Mouse (Mus musculus) neural tube, embryonic 14.5 days (tissue): ENCODE measurements around the gene Isl2. TPM values are rescaled to one million over a fixed set of nuclear protein-coding genes. Genes with fewer than 3 reads are reported as not detected.

Source experiments
- ATAC-seq: fragments of 200-750 bp; cut with Nextera tagmentation; 2 replicates; pipeline ENCODE4 v1.8.0; 2017; ENCODE audit warnings: low read depth, mild to moderate bottlenecking, moderate TSS enrichment, moderate library complexity
- H3K27ac ChIP-seq: fragments of 300-500 bp; sonication (generic); 2 replicates; pipeline ENCODE4 v1.5.1; 2014; ENCODE audit warnings: low read depth, mild to moderate bottlenecking, control low read depth, low read length, moderate library complexity, mixed read lengths
- H3K27me3 ChIP-seq: fragments of 300-500 bp; sonication (generic); 2 replicates; pipeline ENCODE4 v1.6.1; 2014; ENCODE audit warnings: low read length; ENCODE audit not compliant: control insufficient read depth, insufficient read depth
- H3K36me3 ChIP-seq: fragments of 300-500 bp; sonication (generic); 2 replicates; pipeline ENCODE4 v1.6.1; 2014; ENCODE audit warnings: low read length, mixed read lengths; ENCODE audit not compliant: control insufficient read depth, insufficient read depth
- H3K4me1 ChIP-seq: fragments of 300-500 bp; sonication (generic); 2 replicates; pipeline ENCODE4 v1.6.1; 2014; ENCODE audit warnings: low read length; ENCODE audit not compliant: control insufficient read depth, insufficient read depth
- H3K4me2 ChIP-seq: fragments of 300-500 bp; sonication (generic); 2 replicates; pipeline ENCODE4 v1.6.1; 2014; ENCODE audit warnings: mild to moderate bottlenecking, low read depth, low read length, control low read depth
- H3K4me3 ChIP-seq: fragments of 300-500 bp; sonication (generic); 2 replicates; pipeline ENCODE4 v1.5.1; 2014; ENCODE audit warnings: low read depth, low read length, control low read depth, mixed read lengths
- H3K9ac ChIP-seq: fragments of 300-500 bp; sonication (generic); replicated peaks from 2 replicates; pipeline ENCODE4 v1.6.1; 2014; ENCODE audit warnings: low read depth, mild to moderate bottlenecking, control low read depth, low read length, mixed read lengths
- H3K9me3 ChIP-seq: fragments of 300-500 bp; sonication (generic); 2 replicates; pipeline ENCODE4 v1.6.1; 2016; ENCODE audit warnings: low read length; ENCODE audit not compliant: control insufficient read depth
- WGBS: fragments of 180-500 bp; shearing (Covaris S2); extraction: QIAGEN DNeasy Blood & Tissue Kit; methylation state at CpG from one replicate; pipeline ENCODE4 v1.1.7; 2014; 5-methylcytosine and 5-hydroxymethylcytosine counted together
- polyA plus RNA-seq: library from polyadenylated mRNA; unstranded; fragments of >200 nt; fragmentation: Nextera tagmentation; extraction: Ambion mirVana; gene quantifications from 2 replicates; pipeline ENCODE4 v1.2.1, GENCODE M21; 2014

Gene Isl2
- 4.2 and 31.9 TPM in 2 replicates for polyA plus RNA-seq

DNA sequence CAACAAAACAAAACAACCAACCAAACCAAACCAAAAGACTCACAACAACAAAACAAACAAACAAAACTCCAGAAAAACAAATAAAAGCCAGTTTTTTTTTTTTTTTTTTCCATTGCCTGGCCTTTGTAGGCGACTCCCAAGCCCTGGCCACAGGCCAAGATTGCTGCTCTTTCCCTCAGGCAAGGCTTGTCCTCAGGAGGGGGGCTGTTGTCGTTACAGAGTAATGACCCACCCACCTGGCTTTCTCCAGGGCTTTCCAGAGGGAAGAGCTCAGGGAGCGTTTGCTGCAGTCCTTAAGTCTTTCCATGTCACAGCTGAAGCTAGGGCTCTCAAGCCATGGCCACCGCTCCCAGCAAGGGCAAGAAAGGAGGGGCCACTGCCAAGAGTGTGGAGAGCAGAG lies at the start of gene Isl2:
Gene Isl2, plus strand, starts transcription at position 296 of the 400 bp plus-strand sequence.
- no peak within 1 kb of the TSS for H3K27ac ChIP-seq
- no peaks in the 10 kb centered on the region for H3K9me3 ChIP-seq
- no peak for ATAC-seq
- 0 out of 2 replicates have a peak within 1 kb of the TSS, but pooled peaks have one; percentile 4 for H3K9ac ChIP-seq
- peaks cover 35% of the 10 kb centered on the region for H3K27me3 ChIP-seq
- no peaks in the 10 kb centered on the region for H3K36me3 ChIP-seq
- H3K4me1 ChIP-seq = peaks cover 6% of the 10 kb centered on the region; the same call in 1 of the 2 replicates
- WGBS = 0% methylated on average over 4 of the region's 4 CpGs
- no peak within 1 kb of the TSS for H3K4me2 ChIP-seq
- H3K4me3 ChIP-seq = no peak within 1 kb of the TSS

GRCm38 (mm10) chr9:55507922-55508321 lies 30.6 kb upstream of the Isl2 start:
- WGBS = 86% methylated on average over 3 of the region's 3 CpGs
- no peak for ATAC-seq
- Histone ChIP-seq H3K4me3 (no peak overlapping the region), H3K27ac (no peak overlapping the region), H3K4me2 (no peak overlapping the region), H3K9me3 (no peaks in the 10 kb centered on the region), H3K4me1 (no peaks in the 10 kb centered on the region), H3K9ac (no peak overlapping the region), H3K36me3 (no peaks in the 10 kb centered on the region), H3K27me3 (no peaks in the 10 kb centered on the region)

DNA sequence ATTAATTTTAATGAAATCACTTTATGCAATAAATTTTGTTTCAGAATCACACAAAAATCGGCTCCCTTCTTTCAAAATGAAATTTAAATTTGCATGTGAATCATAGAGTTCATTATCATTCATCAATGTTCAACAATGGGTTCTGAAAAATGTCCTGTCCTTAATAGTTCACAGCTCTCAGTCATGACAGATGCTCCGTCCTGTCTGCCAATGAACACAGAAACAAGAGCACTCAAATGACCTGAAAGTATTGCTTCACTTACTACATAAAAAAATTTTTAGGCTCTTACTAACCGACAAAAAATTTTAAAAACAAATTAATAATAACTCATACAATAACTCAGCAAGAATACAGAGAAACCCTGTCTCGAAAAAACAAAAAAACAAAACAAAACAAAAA lies 29.8 kb upstream of the Isl2 start:
- H3K36me3 ChIP-seq = no peaks in the 10 kb centered on the region
- H3K27ac ChIP-seq = no peak overlapping the region
- 51% methylated on average over 4 of the region's 4 CpGs for WGBS

GRCm38 (mm10) chr9:55509731-55510130 lies 28.7 kb upstream of the Isl2 start:
- 74% methylated on average over 1 of the region's 1 CpGs for WGBS
- peaks cover 6% of the 10 kb centered on the region for H3K27me3 ChIP-seq
- H3K4me1 ChIP-seq = no peaks in the 10 kb centered on the region
- no peak overlapping the region for H3K4me3 ChIP-seq
- H3K4me2 ChIP-seq = no peak overlapping the region
- ATAC-seq = no peak
- no peaks in the 10 kb centered on the region for H3K9me3 ChIP-seq
- H3K36me3 ChIP-seq = no peaks in the 10 kb centered on the region
- no peak overlapping the region for H3K27ac ChIP-seq
- no peak overlapping the region for H3K9ac ChIP-seq

More for the DNA sequence above, 29.8 kb upstream of the Isl2 start:
- Histone ChIP-seq H3K4me3 (no peak overlapping the region), H3K27me3 (peaks cover 2% of the 10 kb centered on the region), H3K4me2 (no peak overlapping the region), H3K4me1 (no peaks in the 10 kb centered on the region), H3K9ac (no peak overlapping the region), H3K9me3 (no peaks in the 10 kb centered on the region)
- no peak for ATAC-seq

DNA sequence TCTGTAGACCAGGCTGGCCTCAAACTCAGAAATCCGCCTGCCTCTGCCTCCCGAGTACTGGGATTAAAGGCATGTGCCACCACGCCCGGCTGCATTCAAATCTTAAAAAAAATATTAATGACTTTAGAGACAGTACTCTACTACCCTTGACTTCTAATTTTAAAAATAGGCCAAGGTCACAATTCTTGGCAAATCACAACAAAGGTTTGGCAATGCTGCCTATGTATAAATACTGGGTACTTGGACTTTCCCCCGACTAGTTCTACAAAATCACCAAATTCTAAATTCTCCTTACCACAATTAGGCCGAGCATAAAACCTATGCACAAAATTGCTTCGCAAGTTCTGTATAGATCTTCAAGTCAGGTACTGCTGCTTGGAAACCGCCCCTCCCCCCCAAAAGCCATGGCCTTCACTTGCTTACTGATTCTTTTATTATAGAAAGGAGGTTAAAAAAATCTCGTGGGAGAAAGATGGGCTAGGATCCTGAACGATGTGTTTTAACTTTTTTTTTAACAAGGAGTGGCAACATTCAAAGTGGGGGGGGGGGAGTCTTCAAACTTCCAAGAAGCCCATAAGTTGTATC lies 27.7 kb upstream of the Isl2 start:
- H3K27ac ChIP-seq = no peak overlapping the region
- H3K4me3 ChIP-seq = no peak overlapping the region; the same call in 1 of the 2 replicates
- no peaks in the 10 kb centered on the region for H3K9me3 ChIP-seq
- WGBS = 77% methylated on average over 10 of the region's 10 CpGs
- no peak for ATAC-seq
- H3K27me3 ChIP-seq = peaks cover 6% of the 10 kb centered on the region
- no peaks in the 10 kb centered on the region for H3K36me3 ChIP-seq
- no peaks in the 10 kb centered on the region for H3K4me1 ChIP-seq
- H3K9ac ChIP-seq = no peak overlapping the region
- H3K4me2 ChIP-seq = peak overlapping the region; percentile 79; the same call in 1 of the 2 replicates

DNA sequence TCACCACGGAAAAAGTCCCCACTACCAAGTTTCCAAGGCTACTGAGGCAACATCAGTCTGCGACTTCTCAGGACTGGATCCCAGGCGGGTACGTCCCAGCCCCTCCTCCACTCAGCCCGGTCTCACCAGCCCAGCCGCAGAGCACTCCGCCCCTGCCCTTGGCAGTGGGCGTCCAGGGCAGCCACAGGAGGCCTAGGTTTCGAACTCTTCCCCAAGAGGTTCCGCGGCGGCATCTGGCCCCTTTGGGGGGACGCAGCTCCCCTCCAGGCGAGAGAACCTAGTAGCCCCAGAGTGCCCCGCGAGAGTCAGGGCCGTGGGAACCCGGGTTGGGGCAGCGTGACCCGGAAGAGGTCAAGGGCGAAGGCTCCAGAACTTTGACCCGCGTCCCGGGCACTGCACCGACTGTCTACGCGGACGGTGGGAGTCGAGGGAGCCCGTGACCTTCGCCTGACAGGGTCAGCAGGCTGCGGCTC lies 26.9 kb upstream of the Isl2 start:
- peak overlapping the region; percentile 78 for H3K4me3 ChIP-seq
- peak overlapping the region; percentile 63 for H3K27ac ChIP-seq
- peak overlapping the region; percentile 79 for H3K4me2 ChIP-seq
- peak overlapping the region; percentile 65 for H3K9ac ChIP-seq
- no peaks in the 10 kb centered on the region for H3K36me3 ChIP-seq
- H3K9me3 ChIP-seq = no peaks in the 10 kb centered on the region
- H3K27me3 ChIP-seq = peaks cover 6% of the 10 kb centered on the region
- ATAC-seq = peak; percentile 80
- 0% methylated on average over 28 of the region's 32 CpGs for WGBS
- H3K4me1 ChIP-seq = no peaks in the 10 kb centered on the region

GRCm38 (mm10) chr9:55512027-55512543 lies 26.4 kb upstream of the Isl2 start, which contains the start of gene Etfa:
TSS of gene Etfa (minus strand) at chr9:55512243.
- Histone ChIP-seq H3K4me1 (no peaks in the 10 kb centered on the region), H3K27me3 (peaks cover 6% of the 10 kb centered on the region)

DNA sequence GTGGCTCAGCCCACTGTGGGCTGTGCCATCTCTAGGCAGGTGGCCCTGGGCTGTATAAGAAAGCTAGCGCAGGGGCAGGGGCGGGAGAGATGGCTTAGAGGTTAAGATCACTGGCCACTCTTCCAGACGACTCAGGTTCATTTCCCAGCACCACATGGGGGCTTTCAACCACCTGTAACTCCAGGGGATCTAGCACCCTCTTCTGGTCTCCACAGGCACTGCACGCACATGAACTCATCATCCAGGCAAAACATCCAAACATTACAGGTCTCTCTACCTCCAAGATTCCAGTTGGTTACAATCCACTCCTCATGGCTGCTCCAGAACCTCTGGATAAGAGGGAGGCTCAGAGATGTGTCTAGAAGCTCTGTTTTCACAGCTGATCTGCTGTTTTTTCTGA lies 12.8 kb upstream of the Isl2 start:
- Histone ChIP-seq H3K4me1 (no peaks in the 10 kb centered on the region), H3K4me3 (no peak overlapping the region), H3K27ac (no peak overlapping the region), H3K27me3 (no peaks in the 10 kb centered on the region), H3K4me2 (no peak overlapping the region), H3K9me3 (no peaks in the 10 kb centered on the region), H3K36me3 (no peaks in the 10 kb centered on the region), H3K9ac (no peak overlapping the region)
- ATAC-seq = no peak
- WGBS = 33% methylated on average over 4 of the region's 4 CpGs

More at GRCm38 (mm10) chr9:55512027-55512543, 26.4 kb upstream of the Isl2 start, which contains the start of gene Etfa:
- WGBS = under 1% methylated on average over 47 of the region's 47 CpGs
- Histone ChIP-seq H3K36me3 (no peaks in the 10 kb centered on the region), H3K27ac (peak within 1 kb of the TSS; percentile 63), H3K4me3 (peak within 1 kb of the TSS; percentile 78), H3K9ac (peak within 1 kb of the TSS; percentile 65), H3K4me2 (peak within 1 kb of the TSS; percentile 79), H3K9me3 (no peaks in the 10 kb centered on the region)
- peak; percentile 100 for ATAC-seq

DNA sequence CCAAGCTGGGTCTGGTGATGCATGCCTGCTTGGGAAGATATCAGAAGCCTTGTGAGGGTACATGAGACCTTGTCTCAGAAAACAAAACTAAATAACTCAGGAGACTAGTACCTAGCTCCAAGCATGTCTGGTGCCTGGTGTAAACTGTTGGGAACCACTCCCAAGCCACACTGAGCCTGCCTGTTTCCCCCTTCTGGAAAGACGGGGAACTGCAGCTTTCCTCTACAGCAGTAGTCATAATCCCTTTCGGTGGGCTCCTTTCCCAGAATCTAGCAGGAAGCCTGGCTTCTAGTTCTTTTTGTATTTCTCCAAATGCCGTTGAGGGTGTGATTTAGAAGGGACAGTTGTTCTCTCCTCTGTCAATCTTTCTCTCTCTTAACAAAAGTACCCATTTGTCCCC lies 2.6 kb upstream of the Isl2 start:
- Histone ChIP-seq H3K27ac (no peak overlapping the region), H3K36me3 (no peaks in the 10 kb centered on the region), H3K4me1 (no peaks in the 10 kb centered on the region), H3K9ac (no peak overlapping the region), H3K4me2 (no peak overlapping the region), H3K4me3 (no peak overlapping the region), H3K9me3 (no peaks in the 10 kb centered on the region), H3K27me3 (peaks cover 29% of the 10 kb centered on the region)
- 14% methylated on average over 3 of the region's 3 CpGs for WGBS
- no peak for ATAC-seq
